Mouse (Mus musculus) thymus, adult 2 months (tissue): ENCODE results near the gene Tyw1.

Source experiments
- CTCF ChIP-seq: fragments of 200-500 bp; IDR thresholded peaks from 2 replicates; pipeline ENCODE4 v1.5.1; 2012; ENCODE audit warnings: mild to moderate bottlenecking, control low read depth, low read length, moderate library complexity, borderline replicate concordance; ENCODE audit not compliant: control insufficient read depth, poor library complexity, insufficient read depth; ENCODE audit errors: extremely low read depth
- POLR2A ChIP-seq: fragments of 200-500 bp; IDR thresholded peaks from 2 replicates; pipeline ENCODE4 v1.6.1; 2012; ENCODE audit warnings: mild to moderate bottlenecking, low read length, control low read depth, moderate library complexity; ENCODE audit not compliant: control insufficient read depth, poor library complexity, insufficient read depth; ENCODE audit errors: extremely low read depth

DNA sequence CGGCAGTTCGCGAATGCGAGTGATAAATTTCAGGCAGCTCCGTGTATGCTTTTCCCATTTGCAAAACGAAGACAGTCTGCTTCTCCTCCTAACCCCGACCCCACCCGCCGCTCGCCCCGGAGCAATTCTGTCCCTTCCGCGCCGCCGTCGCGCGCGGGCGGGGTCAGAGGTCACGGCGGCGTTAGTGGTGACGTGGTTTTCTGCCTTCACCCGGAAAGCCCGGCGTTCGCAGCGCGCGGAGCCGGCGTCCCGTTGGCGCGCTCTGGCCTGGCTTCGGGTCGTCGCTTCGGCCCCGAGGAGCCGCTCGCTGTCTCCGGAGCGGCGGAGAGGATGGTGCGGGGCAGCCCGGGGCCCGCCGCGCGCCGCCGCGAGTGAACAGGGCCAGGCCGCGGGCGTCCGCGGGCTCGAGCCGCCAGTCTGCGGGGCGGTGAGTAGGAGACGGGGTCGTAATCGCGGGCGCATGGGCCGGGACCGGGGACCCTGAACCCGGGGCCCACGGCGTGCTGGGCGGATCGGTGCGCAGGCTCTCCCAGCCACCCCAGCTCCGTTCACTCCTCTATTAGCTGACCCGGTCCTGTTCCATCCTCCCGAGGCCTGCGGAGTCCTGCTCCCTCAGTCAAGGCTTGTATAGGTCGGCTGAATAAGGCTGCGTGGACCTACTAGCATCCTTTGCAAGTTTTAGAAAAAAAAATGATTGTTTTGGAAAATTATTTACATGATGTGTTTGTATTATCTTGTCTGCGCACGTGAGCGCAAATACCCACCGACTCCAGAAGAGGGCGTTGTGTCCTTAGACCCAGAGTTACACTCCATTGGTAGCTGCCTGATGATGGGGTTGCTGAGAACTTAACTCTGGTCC, 33.0 kb upstream of the Tyw1 start:
- TF ChIP-seq CTCF, result no peak
- TF ChIP-seq POLR2A, result peak; percentile 67; the same call in 1 of the 2 replicates
